Mouse (Mus musculus) heart, adult 2 months (tissue): ENCODE data around the gene Slc17a5.

Experiments used
- CTCF ChIP-seq: fragments of 200-600 bp; IDR thresholded peaks from 2 replicates; pipeline ENCODE4 v1.8.1; 2022; ENCODE audit warnings: antibody characterized with exemption, mild to moderate bottlenecking, moderate library complexity
- EP300 ChIP-seq: fragments of 200-500 bp; IDR thresholded peaks from 2 replicates; pipeline ENCODE4 v1.6.1; 2011; ENCODE audit warnings: low read depth, low read length, control low read depth; ENCODE audit not compliant: insufficient read depth
- POLR2A ChIP-seq: fragments of 200-500 bp; IDR thresholded peaks from 2 replicates; pipeline ENCODE4 v1.6.1; 2011; ENCODE audit warnings: mild to moderate bottlenecking, low read depth, low read length, control low read depth; ENCODE audit not compliant: insufficient read depth

DNA sequence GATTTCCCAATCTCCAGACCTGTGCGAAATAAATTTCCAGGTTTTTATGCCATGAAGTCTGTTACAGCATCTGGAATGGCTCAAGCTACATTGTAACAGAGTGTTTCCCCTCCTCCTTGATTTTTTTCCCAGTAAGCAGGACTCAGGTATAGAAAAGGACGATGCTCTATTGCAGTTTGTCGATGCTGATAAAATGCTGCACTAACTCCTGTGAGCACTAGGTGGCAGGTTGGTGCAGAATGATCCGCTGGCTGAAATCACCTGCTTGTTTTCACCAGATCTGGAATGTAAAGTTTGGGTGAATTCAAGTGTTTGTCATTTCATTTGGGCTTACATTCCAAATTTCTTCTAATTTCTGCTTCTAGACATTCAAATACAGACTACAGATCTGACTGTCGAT, 9.0 kb upstream of the Slc17a5 start:
- TF ChIP-seq POLR2A: no peak
- TF ChIP-seq CTCF: peak; percentile 92
- TF ChIP-seq EP300: no peak
